ENCODE assay signal across 24 mouse cellular contexts in genomic region chr4:85554696-85555095, GRCm38 (mm10). TPM values are rescaled to one million over a fixed set of nuclear protein-coding genes. Genes with fewer than 3 reads are reported as not detected.
"Had no signal": no experiment of that assay in that cellular context is flagged by ENCODE, and none has a peak within 500 bp of the region (broad histone marks: within the 10 kb centered on the region; RNA-seq: fewer than 3 reads in every experiment).

No protein-coding gene starts in this region.

- H3K9me3 ChIP-seq: heart, embryonic 13.5 days; heart, embryonic 15.5 days; hindbrain, embryonic 13.5 days; hindbrain, embryonic 15.5 days; limb, embryonic 13.5 days; limb, embryonic 15.5 days; liver, embryonic 12.5 days had no signal

- H3K9ac ChIP-seq: heart, embryonic 13.5 days; heart, embryonic 15.5 days; hindbrain, embryonic 13.5 days; hindbrain, embryonic 15.5 days; limb, embryonic 13.5 days; limb, embryonic 15.5 days; liver, embryonic 12.5 days; liver, embryonic 14.5 days had no signal

- H3K27me3 ChIP-seq: heart, embryonic 13.5 days; heart, embryonic 15.5 days; hindbrain, embryonic 13.5 days; hindbrain, embryonic 15.5 days; limb, embryonic 13.5 days; limb, embryonic 15.5 days; liver, embryonic 12.5 days had no signal

- H3K4me1 ChIP-seq: heart, embryonic 13.5 days; heart, embryonic 15.5 days; hindbrain, embryonic 13.5 days; hindbrain, embryonic 15.5 days; limb, embryonic 13.5 days; limb, embryonic 15.5 days; liver, embryonic 12.5 days had no signal

- H3K36me3 ChIP-seq: heart, embryonic 13.5 days; heart, embryonic 15.5 days; hindbrain, embryonic 13.5 days; hindbrain, embryonic 15.5 days; limb, embryonic 13.5 days; limb, embryonic 15.5 days; liver, embryonic 12.5 days had no signal

- H3K4me2 ChIP-seq: heart, embryonic 11.5 days; heart, embryonic 13.5 days; heart, embryonic 15.5 days; hindbrain, embryonic 13.5 days; hindbrain, embryonic 15.5 days; limb, embryonic 13.5 days; limb, embryonic 15.5 days; liver, embryonic 12.5 days had no signal

- DNase-seq: gastrocnemius, postnatal 14 days; gastrocnemius, postnatal 36 days; heart, adult 11 months; heart, adult 2 months; heart, postnatal 14 days; heart, postnatal 36 days; kidney, adult 11 months; kidney, adult 8-10 months; kidney, postnatal 25 days; layer of hippocampus, adult 9-11 months; layer of hippocampus, postnatal 36 days; left cerebral cortex, postnatal 4 days had no signal

- H3K27ac ChIP-seq: heart, adult 2 months; heart, embryonic 13.5 days; heart, embryonic 15.5 days; hindbrain, embryonic 13.5 days; hindbrain, embryonic 15.5 days; hindbrain, postnatal 0 days; limb, embryonic 13.5 days; limb, embryonic 15.5 days; liver, embryonic 12.5 days; liver, embryonic 14.5 days had no signal

- ATAC-seq: hindbrain, postnatal 0 days; intestine, embryonic 16.5 days; liver, embryonic 12.5 days had no signal

- H3K4me3 ChIP-seq: heart, adult 2 months; heart, embryonic 13.5 days; heart, embryonic 15.5 days; hindbrain, embryonic 13.5 days; hindbrain, embryonic 15.5 days; limb, embryonic 13.5 days; limb, embryonic 15.5 days; liver, embryonic 12.5 days had no signal

RNA-seq across cellular contexts. Expression of gene Adamtsl1, which starts 40.7 kb away (rescaled TPM):
- total RNA-seq: hematopoietic stem cell, adult 5-6 weeks had no signal
